23 mouse cellular contexts compared by ENCODE assay signal in genomic region chr17:64984276-64985011, GRCm38 (mm10).
DNase-seq lines count a peak whose midpoint lies in the region; ATAC-seq lines count a peak whose summit lies in the region.
"Had no signal": no experiment of that assay in that cellular context is flagged by ENCODE, and none has a peak within 500 bp of the region (broad histone marks: within the 10 kb centered on the region; RNA-seq: fewer than 3 reads in every experiment).

No protein-coding gene starts in this region.

- ATAC-seq in erythroid progenitor cell, adult 5-6 weeks (replicated peaks; ENCODE audit: low FRiP score, poor library complexity, severe bottlenecking) = no peak
- ATAC-seq in megakaryocyte, adult 5-6 weeks (ENCODE audit: poor library complexity, severe bottlenecking) = no peak
- ATAC-seq: forebrain, embryonic 13.5 days; forebrain, embryonic 16.5 days; hindbrain, embryonic 16.5 days; inflammation-experienced regulatory T-cells, adult 6 months; intestine, embryonic 16.5 days; Patski had no signal

- DNase-seq in heart, adult 11 months = peak; percentile 66
- DNase-seq in heart, adult 9 months (ENCODE audit: low spot score in 2 of 2) = no peak
- peak; percentile 8 for DNase-seq in embryo, embryonic 10.5 days (ENCODE audit: low spot score)
- peak; percentile 19 for DNase-seq in mesoderm, embryonic 11.5 days (ENCODE audit: low read depth, low spot score)
- DNase-seq: adrenal gland, adult 2 months; adrenal gland, postnatal 14 days; cerebellum, adult 11 months; cerebellum, adult 2 months; cerebellum, adult 9-11 months; cerebellum, postnatal 25 days; gastrocnemius, postnatal 10 days; gastrocnemius, postnatal 36 days; heart, postnatal 10 days; heart, postnatal 36 days; kidney, adult 18-20 months had no signal

Comparison
In these comparisons a context has a peak if more than half of its experiments do, and no peak if none do; other contexts are left out.
1. DNase-seq: peak in heart, adult 11 months (single experiment), embryo, embryonic 10.5 days (single experiment) and mesoderm, embryonic 11.5 days (single experiment); none in heart, adult 9 months (0 of 2).